Mouse (Mus musculus) neutrophil, adult 5-6 weeks (primary cell): ENCODE measurements around the gene Enpep. TPM values are rescaled to one million over a fixed set of nuclear protein-coding genes. Genes with fewer than 3 reads are reported as not detected.

ENCODE experiments used
- ATAC-seq: fragments of 151-379, 151-347 bp; 2 replicates; pipeline ENCODE4 v1.8.0; 2017; ENCODE audit warnings: mild to moderate bottlenecking, moderate TSS enrichment; ENCODE audit not compliant: insufficient number of reproducible peaks, poor library complexity, low FRiP score, severe bottlenecking; ENCODE audit errors: extremely low read depth
- total RNA-seq: library from RNA; stranded (forward); fragments of 200-1000 nt; gene quantifications from 2 replicates; pipeline ENCODE4 v1.2.3, GENCODE M21; 2017

Gene Enpep
- total RNA-seq, 1 experiment from 2014 or later: not detected

GRCm38 (mm10) chr3:129268886-129269683 is 63.4 kb downstream of the Enpep start:
- ATAC-seq: no peak

- ATAC-seq: no peak
Measured at GRCm38 (mm10) chr3:129258497-129258896, 74.0 kb downstream of the Enpep start.

GRCm38 (mm10) chr3:129256766-129257165 is 75.8 kb downstream of the Enpep start:
- ATAC-seq: no peak

- no peak for ATAC-seq
Measured at GRCm38 (mm10) chr3:129256283-129256682, 76.2 kb downstream of the Enpep start.

- no peak for ATAC-seq
Measured at GRCm38 (mm10) chr3:129254246-129254645, 78.3 kb downstream of the Enpep start.

GRCm38 (mm10) chr3:129250997-129251396 is 81.5 kb downstream of the Enpep start:
- ATAC-seq: no peak

- ATAC-seq: no peak
Measured at GRCm38 (mm10) chr3:129238664-129239258, 93.8 kb downstream of the Enpep start.

GRCm38 (mm10) chr3:129238010-129238409 is 94.5 kb downstream of the Enpep start:
- ATAC-seq: no peak

- no peak for ATAC-seq
Measured at GRCm38 (mm10) chr3:129227331-129227730, 105.2 kb downstream of the Enpep start.

- no peak for ATAC-seq
Measured at GRCm38 (mm10) chr3:129226681-129227080, 105.8 kb downstream of the Enpep start.

GRCm38 (mm10) chr3:129225577-129226289 is 106.8 kb downstream of the Enpep start:
- ATAC-seq: no peak

GRCm38 (mm10) chr3:129224806-129225576 is 107.5 kb downstream of the Enpep start:
- no peak for ATAC-seq

- no peak for ATAC-seq
Measured at GRCm38 (mm10) chr3:129223964-129224805, 108.3 kb downstream of the Enpep start.

GRCm38 (mm10) chr3:129223401-129223800 is 109.1 kb downstream of the Enpep start:
- no peak for ATAC-seq

GRCm38 (mm10) chr3:129222448-129223290 is 109.9 kb downstream of the Enpep start:
- ATAC-seq: no peak

GRCm38 (mm10) chr3:129221380-129222260 is 110.9 kb downstream of the Enpep start:
- no peak for ATAC-seq
